Mouse (Mus musculus): ENCODE measurements at regions not wholly inside any gene's neighbourhood (a gene's known extent, or its start where the extent isn't known, plus 50 kb on each side); places are given as distances from the start of the nearest gene placed in this dataset.
"Not testable (repeated sequence)": the region's sequence is repeated elsewhere in the genome, so short reads cannot be mapped to it uniquely, and the experiment has no call there.

- not testable (repeated sequence) for DNase-seq (ENCODE audit: low spot score)
Observed at GRCm38 (mm10) chr14:53416955-53417354, 836.9 kb downstream of the Dad1 start.

GRCm38 (mm10) chr14:53407500-53408227, 846.2 kb downstream of the Dad1 start:
- DNase-seq (ENCODE audit: low spot score), result not testable (repeated sequence)

- not testable (repeated sequence) for DNase-seq (ENCODE audit: low spot score)
Observed at GRCm38 (mm10) chr14:53390307-53390706, 863.6 kb downstream of the Dad1 start.

- not testable (repeated sequence) for DNase-seq (ENCODE audit: low spot score)
Observed at GRCm38 (mm10) chr14:53374591-53374990, 879.0 kb upstream of the Olfr1507 start.

- not testable (repeated sequence) for DNase-seq (ENCODE audit: low spot score)
Observed at GRCm38 (mm10) chr14:53373777-53374468, 878.4 kb upstream of the Olfr1507 start.

GRCm38 (mm10) chr14:53369776-53370175, 874.2 kb upstream of the Olfr1507 start:
- no peak for DNase-seq (ENCODE audit: low spot score)

- not testable (repeated sequence) for DNase-seq (ENCODE audit: low spot score)
Observed at GRCm38 (mm10) chr14:53367420-53367819, 871.9 kb upstream of the Olfr1507 start.

GRCm38 (mm10) chr14:53363995-53364394, 868.4 kb upstream of the Olfr1507 start:
- DNase-seq (ENCODE audit: low spot score), result not testable (repeated sequence)

GRCm38 (mm10) chr14:53362054-53362453, 866.5 kb upstream of the Olfr1507 start:
- not testable (repeated sequence) for DNase-seq (ENCODE audit: low spot score)

- not testable (repeated sequence) for DNase-seq (ENCODE audit: low spot score)
Observed at GRCm38 (mm10) chr14:53357498-53357897, 861.9 kb upstream of the Olfr1507 start.

GRCm38 (mm10) chr14:53356783-53357182, 861.2 kb upstream of the Olfr1507 start:
- DNase-seq (ENCODE audit: low spot score), result not testable (repeated sequence)

- not testable (repeated sequence) for DNase-seq (ENCODE audit: low spot score)
Observed at GRCm38 (mm10) chr14:53351457-53351856, 855.9 kb upstream of the Olfr1507 start.

GRCm38 (mm10) chr14:53350780-53351179, 855.2 kb upstream of the Olfr1507 start:
- not testable (repeated sequence) for DNase-seq (ENCODE audit: low spot score)

- DNase-seq (ENCODE audit: low spot score), result not testable (repeated sequence)
Observed at GRCm38 (mm10) chr14:53349111-53349510, 853.6 kb upstream of the Olfr1507 start.

- not testable (repeated sequence) for DNase-seq (ENCODE audit: low spot score)
Observed at GRCm38 (mm10) chr14:53345568-53345967, 850.0 kb upstream of the Olfr1507 start.

- not testable (repeated sequence) for DNase-seq (ENCODE audit: low spot score)
Observed at GRCm38 (mm10) chr14:53343849-53344248, 848.3 kb upstream of the Olfr1507 start.

- DNase-seq (ENCODE audit: low spot score), result not testable (repeated sequence)
Observed at GRCm38 (mm10) chr14:53339167-53339566, 843.6 kb upstream of the Olfr1507 start.

GRCm38 (mm10) chr14:53337446-53337845, 841.9 kb upstream of the Olfr1507 start:
- DNase-seq (ENCODE audit: low spot score), result not testable (repeated sequence)

- DNase-seq (ENCODE audit: low spot score), result not testable (repeated sequence)
Observed at GRCm38 (mm10) chr14:53336705-53337104, 841.2 kb upstream of the Olfr1507 start.

- DNase-seq (ENCODE audit: low spot score), result not testable (repeated sequence)
Observed at GRCm38 (mm10) chr14:53334451-53334850, 838.9 kb upstream of the Olfr1507 start.

GRCm38 (mm10) chr14:53331153-53331552, 835.6 kb upstream of the Olfr1507 start:
- not testable (repeated sequence) for DNase-seq (ENCODE audit: low spot score)

GRCm38 (mm10) chr14:53324367-53324766, 828.8 kb upstream of the Olfr1507 start:
- DNase-seq (ENCODE audit: low spot score), result not testable (repeated sequence)

Measured in ovary, postnatal 14 days (tissue).